Mouse (Mus musculus) liver, embryonic 16.5 days (tissue): ENCODE results near the gene Gm42906. TPM values are rescaled to one million over a fixed set of nuclear protein-coding genes. Genes with fewer than 3 reads are reported as not detected.

ENCODE experiments used
- ATAC-seq: fragments of 200-750 bp; cut with Nextera tagmentation; 2 replicates; pipeline ENCODE4 v1.8.0; 2017; ENCODE audit warnings: low read depth, mild to moderate bottlenecking, moderate number of reproducible peaks, moderate library complexity
- H3K27ac ChIP-seq: fragments of 300-500 bp; sonication (generic); 2 replicates; pipeline ENCODE4 v1.5.1; 2014; ENCODE audit warnings: mild to moderate bottlenecking, low read length
- H3K27me3 ChIP-seq: fragments of 300-500 bp; sonication (generic); 2 replicates; pipeline ENCODE4 v1.6.1; 2014; ENCODE audit warnings: low read depth, low read length, mixed read lengths; ENCODE audit not compliant: control insufficient read depth, insufficient read depth
- H3K36me3 ChIP-seq: fragments of 300-500 bp; sonication (generic); 2 replicates; pipeline ENCODE4 v1.6.1; 2014; ENCODE audit warnings: mild to moderate bottlenecking; ENCODE audit not compliant: control insufficient read depth, insufficient read depth
- H3K4me1 ChIP-seq: fragments of 300-500 bp; sonication (generic); 2 replicates; pipeline ENCODE4 v1.6.1; 2014; ENCODE audit warnings: low read depth, low read length, mixed read lengths; ENCODE audit not compliant: control insufficient read depth
- H3K4me2 ChIP-seq: fragments of 300-500 bp; sonication (generic); 2 replicates; pipeline ENCODE4 v1.6.1; 2014; ENCODE audit warnings: low read depth, low read length, mixed read lengths
- H3K4me3 ChIP-seq: fragments of 300-500 bp; sonication (generic); 2 replicates; pipeline ENCODE4 v1.5.1; 2014; ENCODE audit warnings: low read depth, mild to moderate bottlenecking, low read length
- H3K9ac ChIP-seq: fragments of 300-500 bp; sonication (generic); 2 replicates; pipeline ENCODE4 v1.6.1; 2014; ENCODE audit warnings: low read depth, low read length
- H3K9me3 ChIP-seq: fragments of 300-500 bp; sonication (generic); replicated peaks from 2 replicates; pipeline ENCODE4 v1.6.1; 2016; ENCODE audit warnings: low read length; ENCODE audit not compliant: control insufficient read depth
- WGBS: fragments of 180-500 bp; shearing (Covaris S2); extraction: QIAGEN DNeasy Blood & Tissue Kit; methylation state at CpG from one replicate; pipeline ENCODE4 v1.1.7; 2014; ENCODE audit not compliant: insufficient replicate concordance; 5-methylcytosine and 5-hydroxymethylcytosine counted together
- polyA plus RNA-seq: library from polyadenylated mRNA; unstranded; fragments of >200 nt; fragmentation: Nextera tagmentation; extraction: Ambion mirVana; gene quantifications from 2 replicates; pipeline ENCODE4 v1.2.1, GENCODE M21; 2015

Gene Gm42906
- polyA plus RNA-seq, 1 experiment from 2014 or later = not detected

GRCm38 (mm10) chr5:151376931-151377330 lies 51.0 kb downstream of the Gm42906 start:
- Histone ChIP-seq H3K36me3 (no peaks in the 10 kb centered on the region), H3K27ac (no peak overlapping the region), H3K4me3 (no peak overlapping the region), H3K9me3 (no peaks in the 10 kb centered on the region), H3K4me2 (no peak overlapping the region), H3K27me3 (no peaks in the 10 kb centered on the region), H3K9ac (no peak overlapping the region), H3K4me1 (no peaks in the 10 kb centered on the region)
- no peak for ATAC-seq
- 62% methylated on average over 4 of the region's 4 CpGs for WGBS

- 65% methylated on average over 2 of the region's 2 CpGs for WGBS
- H3K27me3 ChIP-seq = no peaks in the 10 kb centered on the region
- no peaks in the 10 kb centered on the region for H3K36me3 ChIP-seq
- H3K9me3 ChIP-seq = no peaks in the 10 kb centered on the region
- ATAC-seq = no peak
- no peak overlapping the region for H3K4me3 ChIP-seq
- H3K9ac ChIP-seq = no peak overlapping the region
- no peaks in the 10 kb centered on the region for H3K4me1 ChIP-seq
- H3K4me2 ChIP-seq = no peak overlapping the region
- H3K27ac ChIP-seq = no peak overlapping the region
Observed at GRCm38 (mm10) chr5:151374825-151375224, 53.1 kb downstream of the Gm42906 start.

GRCm38 (mm10) chr5:151371130-151371529 lies 56.8 kb downstream of the Gm42906 start:
- WGBS = 81% methylated on average over 2 of the region's 2 CpGs

GRCm38 (mm10) chr5:151369306-151369721 lies 58.6 kb downstream of the Gm42906 start:
- H3K4me2 ChIP-seq = peak overlapping the region; percentile 98
- peak overlapping the region; percentile 78 for H3K9ac ChIP-seq
- peak overlapping the region; percentile 95 for H3K27ac ChIP-seq
- H3K36me3 ChIP-seq = no peaks in the 10 kb centered on the region
- no peaks in the 10 kb centered on the region for H3K9me3 ChIP-seq
- ATAC-seq = no peak
- peak overlapping the region; percentile 72 for H3K4me3 ChIP-seq
- H3K27me3 ChIP-seq = no peaks in the 10 kb centered on the region
- peaks cover 12% of the 10 kb centered on the region for H3K4me1 ChIP-seq
- 22% methylated on average over 5 of the region's 5 CpGs for WGBS

More at GRCm38 (mm10) chr5:151371130-151371529, 56.8 kb downstream of the Gm42906 start:
- Histone ChIP-seq H3K27me3 (no peaks in the 10 kb centered on the region), H3K4me1 (peaks cover 12% of the 10 kb centered on the region), H3K4me3 (no peak overlapping the region), H3K9me3 (no peaks in the 10 kb centered on the region), H3K27ac (no peak overlapping the region), H3K9ac (no peak overlapping the region), H3K4me2 (no peak overlapping the region), H3K36me3 (no peaks in the 10 kb centered on the region)
- ATAC-seq = no peak

GRCm38 (mm10) chr5:151368395-151369190 lies 59.4 kb downstream of the Gm42906 start:
- H3K4me2 ChIP-seq = peak overlapping the region; percentile 98

GRCm38 (mm10) chr5:151367881-151368394 lies 60.0 kb downstream of the Gm42906 start:
- no peak for ATAC-seq
- no peaks in the 10 kb centered on the region for H3K9me3 ChIP-seq
- H3K4me1 ChIP-seq = peaks cover 12% of the 10 kb centered on the region
- no peaks in the 10 kb centered on the region for H3K36me3 ChIP-seq
- WGBS = 4% methylated on average over 16 of the region's 16 CpGs
- H3K4me2 ChIP-seq = peak overlapping the region; percentile 98
- peak overlapping the region; percentile 62 for H3K9ac ChIP-seq
- H3K27ac ChIP-seq = peak overlapping the region; percentile 88
- H3K27me3 ChIP-seq = no peaks in the 10 kb centered on the region
- H3K4me3 ChIP-seq = peak overlapping the region; percentile 72

More at GRCm38 (mm10) chr5:151368395-151369190, 59.4 kb downstream of the Gm42906 start:
- Histone ChIP-seq H3K9me3 (no peaks in the 10 kb centered on the region), H3K4me1 (peaks cover 12% of the 10 kb centered on the region), H3K4me3 (peak overlapping the region; percentile 72), H3K27ac (peak overlapping the region; percentile 95), H3K36me3 (no peaks in the 10 kb centered on the region), H3K27me3 (no peaks in the 10 kb centered on the region), H3K9ac (peak overlapping the region; percentile 78)
- under 1% methylated on average over 75 of the region's 75 CpGs for WGBS
- ATAC-seq = peak; percentile 97

- peak overlapping the region; percentile 62 for H3K9ac ChIP-seq
- H3K36me3 ChIP-seq = no peaks in the 10 kb centered on the region
- H3K4me1 ChIP-seq = peaks cover 12% of the 10 kb centered on the region
- peak overlapping the region; percentile 98 for H3K4me2 ChIP-seq
- H3K9me3 ChIP-seq = no peaks in the 10 kb centered on the region
- peak overlapping the region; percentile 88; the same call in 1 of the 2 replicates for H3K27ac ChIP-seq
- no peak for ATAC-seq
- peak overlapping the region; percentile 72 for H3K4me3 ChIP-seq
- WGBS = 38% methylated on average over 1 of the region's 1 CpGs
- no peaks in the 10 kb centered on the region for H3K27me3 ChIP-seq
Observed at GRCm38 (mm10) chr5:151367317-151367716, 60.6 kb downstream of the Gm42906 start.

- Histone ChIP-seq H3K4me2 (no peak overlapping the region), H3K9me3 (no peaks in the 10 kb centered on the region), H3K4me1 (peaks cover 10% of the 10 kb centered on the region), H3K36me3 (no peaks in the 10 kb centered on the region), H3K9ac (no peak overlapping the region), H3K4me3 (no peak overlapping the region), H3K27me3 (no peaks in the 10 kb centered on the region), H3K27ac (no peak overlapping the region)
- no peak for ATAC-seq
- WGBS = 65% methylated on average over 3 of the region's 3 CpGs
Observed at GRCm38 (mm10) chr5:151363343-151364000, 64.5 kb downstream of the Gm42906 start.

GRCm38 (mm10) chr5:151349616-151350015 lies 78.3 kb downstream of the Gm42906 start:
- Histone ChIP-seq H3K27ac (no peak overlapping the region), H3K4me2 (no peak overlapping the region), H3K9ac (no peak overlapping the region), H3K4me1 (no peaks in the 10 kb centered on the region), H3K36me3 (no peaks in the 10 kb centered on the region), H3K4me3 (no peak overlapping the region), H3K27me3 (no peaks in the 10 kb centered on the region), H3K9me3 (no peaks in the 10 kb centered on the region)
- whole genome bisulfite sequencing = 52% methylated on average over 1 of the region's 1 CpGs
- ATAC-seq = no peak
